Mouse (Mus musculus) forebrain, embryonic 13.5 days (tissue): ENCODE data around the gene Hnrnph1. TPM values are rescaled to one million over a fixed set of nuclear protein-coding genes. Genes with fewer than 3 reads are reported as not detected.
A peak's percentile ranks its signal among the peaks of the same experiment; 100 is the strongest.
"Not testable (repeated sequence)": the region's sequence is repeated elsewhere in the genome, so short reads cannot be mapped to it uniquely, and the experiment has no call there.

Experiments used
- ATAC-seq: fragments of 200-750 bp; cut with Nextera tagmentation; 2 replicates; pipeline ENCODE4 v1.8.0; 2017
- H3K27ac ChIP-seq: fragments of 300-500 bp; sonication (generic); 2 replicates; pipeline ENCODE4 v1.5.1; 2015; ENCODE audit warnings: inconsistent platforms, mild to moderate bottlenecking, moderate library complexity
- H3K27me3 ChIP-seq: fragments of 300-500 bp; sonication (generic); 2 replicates; pipeline ENCODE4 v1.6.1; 2015; ENCODE audit warnings: mild to moderate bottlenecking, inconsistent platforms
- H3K36me3 ChIP-seq: fragments of 300-500 bp; sonication (generic); 2 replicates; pipeline ENCODE4 v1.6.1; 2015; ENCODE audit warnings: mild to moderate bottlenecking, inconsistent platforms; ENCODE audit not compliant: poor library complexity, severe bottlenecking
- H3K4me1 ChIP-seq: fragments of 300-500 bp; sonication (generic); 2 replicates; pipeline ENCODE4 v1.6.1; 2015; ENCODE audit warnings: inconsistent platforms
- H3K4me2 ChIP-seq: fragments of 300-500 bp; sonication (generic); 2 replicates; pipeline ENCODE4 v1.6.1; 2015; ENCODE audit warnings: inconsistent platforms, mild to moderate bottlenecking, moderate library complexity
- H3K4me3 ChIP-seq: fragments of 300-500 bp; sonication (generic); 2 replicates; pipeline ENCODE4 v1.5.1; 2015; ENCODE audit warnings: mild to moderate bottlenecking, inconsistent platforms
- H3K9ac ChIP-seq: fragments of 300-500 bp; sonication (generic); 2 replicates; pipeline ENCODE4 v1.6.1; 2015; ENCODE audit warnings: mild to moderate bottlenecking, inconsistent platforms
- H3K9me3 ChIP-seq: fragments of 300-500 bp; sonication (generic); replicated peaks from 2 replicates; pipeline ENCODE4 v1.6.1; 2016; ENCODE audit warnings: inconsistent platforms
- WGBS: fragments of 180-500 bp; shearing (Covaris S2); methylation state at CpG from one replicate; pipeline ENCODE4 v1.1.7; 2015; 5-methylcytosine and 5-hydroxymethylcytosine counted together
- polyA plus RNA-seq: library from polyadenylated mRNA; unstranded; fragments of >200 nt; fragmentation: Nextera tagmentation; extraction: Ambion mirVana; gene quantifications from 2 replicates; pipeline ENCODE4 v1.2.1, GENCODE M21; 2015

Hnrnph1 gene
- polyA plus RNA-seq, 1 experiment from 2014 or later: 721 TPM

GRCm38 (mm10) chr11:50358950-50359861 lies 17.6 kb upstream of the Hnrnph1 start:
- no peaks in the 10 kb centered on the region for H3K36me3 ChIP-seq
- peaks cover 8% of the 10 kb centered on the region; the same call in 1 of the 2 replicates for H3K27me3 ChIP-seq
- 2% methylated on average over 74 of the region's 74 CpGs for WGBS
- H3K4me1 ChIP-seq: no peaks in the 10 kb centered on the region
- H3K4me2 ChIP-seq: peak overlapping the region; percentile 89
- H3K27ac ChIP-seq: peak overlapping the region; percentile 14
- peak overlapping the region; percentile 55 for H3K4me3 ChIP-seq
- peak overlapping the region; percentile 71 for H3K9ac ChIP-seq
- no peaks in the 10 kb centered on the region for H3K9me3 ChIP-seq
- ATAC-seq: peak; percentile 81

DNA sequence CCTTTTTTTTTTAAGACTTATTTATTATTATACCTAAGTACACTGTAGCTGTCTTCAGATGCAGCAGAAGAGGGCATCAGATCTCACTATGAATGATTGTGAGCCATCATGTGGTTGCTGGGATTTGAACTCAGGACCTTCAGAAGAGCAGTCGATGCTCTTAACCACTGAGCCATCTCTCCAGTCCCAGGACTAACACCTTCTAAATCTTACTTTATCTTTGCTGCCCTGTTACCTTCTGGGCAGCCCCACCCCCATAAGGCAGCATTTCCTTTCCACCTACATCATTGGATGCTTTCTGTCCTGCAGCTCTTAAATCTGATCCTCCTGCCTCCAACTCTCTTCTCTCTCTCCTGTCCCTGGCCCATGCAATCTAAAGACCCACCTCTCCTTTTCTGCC lies 15.5 kb upstream of the Hnrnph1 start:
- ATAC-seq, H3K4me1 ChIP-seq: not testable (repeated sequence)

GRCm38 (mm10) chr11:50364548-50364947 lies 12.2 kb upstream of the Hnrnph1 start:
- Histone ChIP-seq H3K9me3 (no peaks in the 10 kb centered on the region), H3K27me3 (peaks cover 2% of the 10 kb centered on the region; the same call in 1 of the 2 replicates), H3K9ac (no peak overlapping the region), H3K4me2 (no peak overlapping the region), H3K27ac (no peak overlapping the region), H3K4me1 (no peaks in the 10 kb centered on the region), H3K36me3 (no peaks in the 10 kb centered on the region), H3K4me3 (no peak overlapping the region)
- ATAC-seq: peak; percentile 82
- WGBS: 8% methylated on average over 4 of the region's 4 CpGs

More for the DNA sequence above, 15.5 kb upstream of the Hnrnph1 start:
- H3K36me3 ChIP-seq, H3K4me2 ChIP-seq, H3K9ac ChIP-seq, H3K27ac ChIP-seq, H3K27me3 ChIP-seq, H3K9me3 ChIP-seq, H3K4me3 ChIP-seq: not testable (repeated sequence)
- WGBS: 97% methylated on average over 1 of the region's 1 CpGs

DNA sequence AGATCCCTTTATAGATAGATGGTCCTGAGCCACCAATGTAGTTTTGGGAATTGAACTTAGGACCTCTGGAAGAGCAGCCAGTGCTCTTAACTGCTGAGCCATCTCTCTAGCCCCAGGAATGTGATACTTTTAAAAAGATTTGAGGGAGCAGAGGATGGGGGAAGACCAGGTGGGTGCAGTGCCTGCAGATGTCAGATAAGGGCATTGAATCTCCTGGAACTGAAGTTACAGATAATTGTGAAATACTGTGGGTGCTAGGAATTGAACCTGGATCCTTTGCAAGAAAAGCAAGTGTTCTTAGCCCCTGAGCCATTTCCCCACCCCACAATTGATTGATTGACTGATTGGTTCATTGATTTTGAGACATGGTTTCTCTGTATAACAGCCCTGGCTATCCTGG lies 11.5 kb upstream of the Hnrnph1 start:
- no peaks in the 10 kb centered on the region for H3K9me3 ChIP-seq
- no peak overlapping the region for H3K4me3 ChIP-seq

DNA sequence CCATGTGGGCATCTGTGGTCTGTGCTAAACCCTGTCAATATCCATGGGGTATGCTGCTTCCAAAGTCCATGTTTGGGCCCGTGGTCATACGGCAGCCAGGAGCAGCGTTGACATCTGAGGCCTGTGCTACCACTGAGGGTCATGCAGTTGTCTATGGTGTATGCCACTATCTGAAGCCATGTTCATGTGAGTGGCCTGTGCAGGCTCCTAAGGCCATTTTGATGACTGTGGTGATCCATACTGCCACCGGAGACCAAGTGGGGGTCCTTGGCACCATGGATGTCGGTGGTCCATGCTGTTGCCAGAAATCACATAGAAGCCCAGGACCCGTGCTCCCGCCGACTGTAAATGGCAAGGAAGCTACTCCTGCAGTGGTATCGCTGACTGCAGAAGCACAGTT lies 9.3 kb upstream of the Hnrnph1 start:
- Histone ChIP-seq H3K4me3 (no peak overlapping the region), H3K36me3 (no peaks in the 10 kb centered on the region), H3K27ac (no peak overlapping the region), H3K4me2 (no peak overlapping the region), H3K27me3 (no peaks in the 10 kb centered on the region), H3K9me3 (no peaks in the 10 kb centered on the region), H3K4me1 (peaks cover 12% of the 10 kb centered on the region), H3K9ac (no peak overlapping the region)
- ATAC-seq: no peak
- 94% methylated on average over 9 of the region's 9 CpGs for WGBS

More for the DNA sequence above, 11.5 kb upstream of the Hnrnph1 start:
- no peaks in the 10 kb centered on the region for H3K27me3 ChIP-seq
- no peak for ATAC-seq
- no peak overlapping the region for H3K27ac ChIP-seq
- no peak overlapping the region for H3K4me2 ChIP-seq
- no peaks in the 10 kb centered on the region for H3K4me1 ChIP-seq
- no peaks in the 10 kb centered on the region for H3K36me3 ChIP-seq
- H3K9ac ChIP-seq: no peak overlapping the region

GRCm38 (mm10) chr11:50369360-50369911 lies 7.4 kb upstream of the Hnrnph1 start:
- peaks cover 12% of the 10 kb centered on the region for H3K4me1 ChIP-seq
- no peak overlapping the region for H3K4me3 ChIP-seq
- no peak for ATAC-seq
- no peaks in the 10 kb centered on the region for H3K27me3 ChIP-seq
- no peak overlapping the region for H3K9ac ChIP-seq
- no peaks in the 10 kb centered on the region for H3K36me3 ChIP-seq
- no peak overlapping the region for H3K27ac ChIP-seq
- 88% methylated on average over 5 of the region's 5 CpGs for WGBS
- H3K9me3 ChIP-seq: no peaks in the 10 kb centered on the region
- H3K4me2 ChIP-seq: no peak overlapping the region

- H3K9me3 ChIP-seq: no peaks in the 10 kb centered on the region
- H3K4me3 ChIP-seq: no peak overlapping the region
- H3K4me1 ChIP-seq: peaks cover 12% of the 10 kb centered on the region
- peak; percentile 56; the same call in 1 of the 2 replicates for ATAC-seq
- H3K36me3 ChIP-seq: no peaks in the 10 kb centered on the region
- H3K27ac ChIP-seq: peak overlapping the region; percentile 68
- H3K9ac ChIP-seq: peak overlapping the region; percentile 40; the same call in 1 of the 2 replicates
- no peaks in the 10 kb centered on the region for H3K27me3 ChIP-seq
- H3K4me2 ChIP-seq: peak overlapping the region; percentile 63
- 39% methylated on average over 4 of the region's 4 CpGs for WGBS
Measured at GRCm38 (mm10) chr11:50370969-50371368, 5.8 kb upstream of the Hnrnph1 start.

GRCm38 (mm10) chr11:50371399-50371841 lies 5.4 kb upstream of the Hnrnph1 start:
- Histone ChIP-seq H3K9me3 (no peaks in the 10 kb centered on the region), H3K4me2 (peak overlapping the region; percentile 63), H3K4me1 (peaks cover 17% of the 10 kb centered on the region), H3K27ac (peak overlapping the region; percentile 68), H3K4me3 (peak overlapping the region; percentile 37), H3K36me3 (no peaks in the 10 kb centered on the region), H3K27me3 (no peaks in the 10 kb centered on the region), H3K9ac (peak overlapping the region; percentile 73)
- peak; percentile 68 for ATAC-seq
- 2% methylated on average over 18 of the region's 18 CpGs for WGBS

- 97% methylated on average over 1 of the region's 1 CpGs for WGBS
- Histone ChIP-seq H3K4me1 (peaks cover 20% of the 10 kb centered on the region), H3K9ac (peak overlapping the region; percentile 73), H3K27ac (peak overlapping the region; percentile 68; the same call in 1 of the 2 replicates), H3K36me3 (no peaks in the 10 kb centered on the region), H3K9me3 (no peaks in the 10 kb centered on the region), H3K4me2 (peak overlapping the region; percentile 63), H3K4me3 (peak overlapping the region; percentile 37; the same call in 1 of the 2 replicates), H3K27me3 (no peaks in the 10 kb centered on the region)
- no peak for ATAC-seq
Measured at GRCm38 (mm10) chr11:50371911-50372310, 4.9 kb upstream of the Hnrnph1 start.

- Histone ChIP-seq H3K36me3 (no peaks in the 10 kb centered on the region), H3K9me3 (no peaks in the 10 kb centered on the region), H3K9ac (no peak overlapping the region), H3K4me3 (no peak overlapping the region), H3K4me1 (peaks cover 20% of the 10 kb centered on the region), H3K27me3 (no peaks in the 10 kb centered on the region), H3K4me2 (no peak overlapping the region), H3K27ac (no peak overlapping the region)
- no peak for ATAC-seq
Measured at GRCm38 (mm10) chr11:50373086-50373485, 3.7 kb upstream of the Hnrnph1 start.

- WGBS: 96% methylated on average over 1 of the region's 1 CpGs
- no peak for ATAC-seq
- H3K27me3 ChIP-seq: no peaks in the 10 kb centered on the region
- no peaks in the 10 kb centered on the region for H3K36me3 ChIP-seq
- H3K9me3 ChIP-seq: no peaks in the 10 kb centered on the region
- no peak overlapping the region for H3K4me2 ChIP-seq
- no peak overlapping the region for H3K9ac ChIP-seq
- H3K4me1 ChIP-seq: peaks cover 20% of the 10 kb centered on the region
- no peak overlapping the region for H3K27ac ChIP-seq
- H3K4me3 ChIP-seq: no peak overlapping the region
Measured at GRCm38 (mm10) chr11:50373621-50374020, 3.2 kb upstream of the Hnrnph1 start.

DNA sequence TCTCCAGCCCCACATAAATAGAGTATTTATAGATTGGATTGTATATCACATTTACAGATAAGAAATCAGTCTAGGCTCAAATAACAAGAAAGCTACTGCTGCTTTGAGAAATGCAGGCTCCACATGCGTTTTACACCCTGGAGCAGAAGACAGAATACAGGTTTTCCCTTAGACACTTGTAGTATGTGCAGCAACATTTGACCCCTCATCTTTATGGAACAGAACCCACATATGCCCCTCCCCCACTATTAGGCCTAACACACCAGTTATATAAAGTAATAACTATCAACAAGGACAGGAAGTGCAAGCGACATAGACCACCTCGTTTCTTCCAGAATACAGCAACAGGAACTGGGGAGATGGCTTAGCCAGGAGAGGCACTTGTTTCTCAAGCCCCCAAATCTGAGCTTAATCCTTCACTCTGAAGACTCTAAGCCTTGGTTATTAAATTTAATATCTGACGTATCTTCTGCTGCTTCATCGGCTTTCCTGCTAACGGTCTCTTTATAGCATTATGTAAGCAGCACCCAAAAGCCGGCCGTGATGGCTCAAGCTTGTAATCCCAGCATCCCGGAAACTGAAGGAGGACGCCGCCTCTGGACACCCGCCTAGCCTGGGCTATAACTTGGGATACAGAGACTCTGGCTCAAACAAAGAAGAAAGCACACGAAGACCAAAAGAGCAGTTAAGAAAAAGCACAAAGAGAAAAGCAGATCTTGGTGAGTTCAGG lies 2.3 kb upstream of the Hnrnph1 start:
- no peaks in the 10 kb centered on the region for H3K9me3 ChIP-seq

More for the DNA sequence above, 2.3 kb upstream of the Hnrnph1 start:
- H3K9ac ChIP-seq: no peak overlapping the region
- 82% methylated on average over 13 of the region's 13 CpGs for WGBS
- no peaks in the 10 kb centered on the region for H3K27me3 ChIP-seq
- no peak overlapping the region for H3K27ac ChIP-seq
- H3K4me3 ChIP-seq: no peak overlapping the region
- no peak overlapping the region for H3K4me2 ChIP-seq
- peaks cover 5% of the 10 kb centered on the region for H3K36me3 ChIP-seq
- ATAC-seq: no peak
- H3K4me1 ChIP-seq: peaks cover 25% of the 10 kb centered on the region
